ENCODE assay signal across 8 mouse cellular contexts in the genomic region with DNA sequence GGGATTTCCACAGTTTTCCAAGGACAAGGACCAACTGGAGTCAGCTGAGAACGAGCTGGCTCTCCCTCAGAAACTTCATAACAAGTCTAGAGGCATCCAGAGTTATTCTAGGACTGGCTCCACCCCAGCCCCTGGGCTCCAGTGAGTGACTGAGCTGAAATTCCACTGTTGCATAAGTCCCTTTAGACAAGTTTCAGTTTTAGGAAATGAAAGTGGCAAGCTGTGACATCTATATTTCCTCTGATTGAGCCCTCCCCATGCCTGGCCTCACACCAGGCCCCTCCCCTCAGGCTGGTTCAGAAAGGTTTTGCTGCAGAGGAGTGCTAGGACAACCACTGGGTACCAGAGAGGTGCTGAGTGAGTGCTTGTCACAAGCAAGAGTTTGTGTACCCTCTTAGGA. TPM values are rescaled to one million over a fixed set of nuclear protein-coding genes. Genes with fewer than 3 reads are reported as not detected.
A peak's percentile ranks its signal among the peaks of the same experiment; 100 is the strongest.
DNase-seq lines count a peak whose midpoint lies in the region; ATAC-seq and TF ChIP-seq lines count a peak whose summit lies in the region.
"Had no signal": no experiment of that assay in that cellular context is flagged by ENCODE, and none has a peak within 500 bp of the region (broad histone marks: within the 10 kb centered on the region; RNA-seq: fewer than 3 reads in every experiment).

No protein-coding gene starts in this region.

- no peaks in the 10 kb centered on the region for H3K4me1 ChIP-seq in MEL (ENCODE audit: control insufficient read depth in 1 of 2, insufficient read depth in 2 of 2, low read length in 2 of 2)
- no peaks in the 10 kb centered on the region; the same call in 1 of the 2 replicates for H3K4me1 ChIP-seq in kidney, embryonic 16.5 days (ENCODE audit: insufficient read depth, low read length)
- no peaks in the 10 kb centered on the region for H3K4me1 ChIP-seq in lung, embryonic 14.5 days (ENCODE audit: insufficient read depth)

- no peaks in the 10 kb centered on the region for H3K27me3 ChIP-seq in MEL (ENCODE audit: control insufficient read depth in 1 of 2, insufficient read depth in 2 of 2, low read length in 2 of 2)
- no peaks in the 10 kb centered on the region for H3K27me3 ChIP-seq in kidney, embryonic 16.5 days (ENCODE audit: insufficient read depth, low read length)
- no peaks in the 10 kb centered on the region for H3K27me3 ChIP-seq in lung, embryonic 14.5 days (ENCODE audit: insufficient read depth, low read length)

- no peak overlapping the region for H3K4me2 ChIP-seq in kidney, embryonic 16.5 days (replicated peaks; ENCODE audit: low read depth, low read length)
- no peak overlapping the region for H3K4me2 ChIP-seq in lung, embryonic 14.5 days

- H3K9ac ChIP-seq in MEL (ENCODE audit: control insufficient read depth, low read depth, low read length, poor library complexity, severe bottlenecking) = no peak overlapping the region
- no peak overlapping the region for H3K9ac ChIP-seq in kidney, embryonic 16.5 days (replicated peaks; ENCODE audit: low read length)
- no peak overlapping the region for H3K9ac ChIP-seq in lung, embryonic 14.5 days

- peak; percentile 27 for ATAC-seq in kidney, embryonic 16.5 days (ENCODE audit: low FRiP score, low TSS enrichment)
- peak; percentile 73 for ATAC-seq in lung, embryonic 14.5 days (ENCODE audit: insufficient read depth)

- peak; percentile 3 for DNase-seq in MEL (ENCODE audit: low read depth, low spot score)
- DNase-seq in adrenal gland, postnatal 14 days = peak; percentile 82
- DNase-seq in gonadal fat pad, adult 2 months (ENCODE audit: low read depth) = peak; percentile 79
- DNase-seq in lung, embryonic 14.5 days = peak; percentile 68
- DNase-seq in skeletal muscle tissue, adult 2 months (ENCODE audit: low read depth, low spot score) = peak; percentile 96
- no peak for DNase-seq in retina, postnatal 1 day

- no peaks in the 10 kb centered on the region for H3K9me3 ChIP-seq in MEL (replicated peaks; ENCODE audit: insufficient read depth, low read length)
- no peaks in the 10 kb centered on the region for H3K9me3 ChIP-seq in kidney, embryonic 16.5 days (ENCODE audit: low read length)
- no peaks in the 10 kb centered on the region for H3K9me3 ChIP-seq in lung, embryonic 14.5 days (ENCODE audit: low read depth, low read length)

- 44% methylated on average over 1 of the region's 1 CpGs for WGBS in kidney, embryonic 16.5 days
- 15% methylated on average over 1 of the region's 1 CpGs for WGBS in lung, embryonic 14.5 days

- no peak for TF ChIP-seq POLR2A in MEL (IDR thresholded peaks at IDR 0.05; ENCODE audit: control insufficient read depth in 1 of 2, insufficient read depth in 1 of 2, low read depth in 1 of 2, low read length in 2 of 2, poor library complexity in 1 of 2)

- no peaks in the 10 kb centered on the region for H3K79me2 ChIP-seq in MEL (ENCODE audit: control insufficient read depth, insufficient read depth, low read length, poor library complexity)

- TF ChIP-seq CTCF in MEL (IDR thresholded peaks at IDR 0.05 in 2 of 3, conservative IDR thresholded peaks at IDR 0.05 in 1 of 3; ENCODE audit: control insufficient read depth in 1 of 3, insufficient read depth in 1 of 3, low read depth in 2 of 3, low read length in 3 of 3, poor library complexity in 1 of 3, severe bottlenecking in 1 of 3) = no peak
- TF ChIP-seq CTCF in lung, embryonic 14.5 days (IDR thresholded peaks at IDR 0.05; ENCODE audit: low read depth) = no peak

- TF ChIP-seq RAD21 in MEL (IDR thresholded peaks at IDR 0.05; ENCODE audit: low read depth, low read length) = no peak

- no peak overlapping the region for H3K4me3 ChIP-seq in MEL (ENCODE audit: control insufficient read depth in 1 of 2, insufficient read depth in 1 of 2, low read depth in 2 of 2, low read length in 2 of 2)
- H3K4me3 ChIP-seq in kidney, embryonic 16.5 days (ENCODE audit: low read length) = no peak overlapping the region
- no peak overlapping the region for H3K4me3 ChIP-seq in lung, embryonic 14.5 days (ENCODE audit: low read depth, low read length)
- H3K4me3 ChIP-seq: erythroblast, embryonic 14.5 days had no signal

- no peak overlapping the region for H3K27ac ChIP-seq in MEL (ENCODE audit: control insufficient read depth, low read depth, low read length)
- H3K27ac ChIP-seq in kidney, embryonic 16.5 days (ENCODE audit: low read length) = no peak overlapping the region
- no peak overlapping the region for H3K27ac ChIP-seq in lung, embryonic 14.5 days (ENCODE audit: low read depth)

- H3K36me3 ChIP-seq in MEL (ENCODE audit: control insufficient read depth in 1 of 2, insufficient read depth in 2 of 2, low read length in 2 of 2) = no peaks in the 10 kb centered on the region
- H3K36me3 ChIP-seq in kidney, embryonic 16.5 days (ENCODE audit: insufficient read depth, low read length) = no peaks in the 10 kb centered on the region
- no peaks in the 10 kb centered on the region for H3K36me3 ChIP-seq in lung, embryonic 14.5 days (ENCODE audit: insufficient read depth)

- TF ChIP-seq EP300 in MEL (IDR thresholded peaks at IDR 0.05; ENCODE audit: low read depth in 1 of 2, low read length in 2 of 2) = no peak

TF ChIP-seq in MEL, 35 proteins besides CTCF, POLR2A, EP300 and RAD21:
- TF ChIP-seq CHD1 (IDR thresholded peaks at IDR 0.05; ENCODE audit: low read depth, low read length) (no peak), GATA1 (IDR thresholded peaks at IDR 0.05; ENCODE audit: low read depth, low read length) (no peak), ZC3H11A (IDR thresholded peaks at IDR 0.05; ENCODE audit: low read depth, low read length) (no peak), MYB (IDR thresholded peaks at IDR 0.05; ENCODE audit: low read depth, low read length) (no peak), NELFE (IDR thresholded peaks at IDR 0.05; ENCODE audit: low read depth, low read length) (no peak)

RNA-seq across cellular contexts. Expression of gene Tlr2, which starts 21.4 kb away (rescaled TPM):
- total RNA-seq in MEL (2012; rRNA removed) = not detected in 2 replicates
- polyA plus RNA-seq in MEL (2012; ENCODE audit: insufficient read depth in 1 of 2, insufficient read length in 2 of 2, low read depth in 1 of 2, low replicate concordance in 2 of 2, missing spikeins in 1 of 2) = not detected
- total RNA-seq in adrenal gland, postnatal 14 days (2021) = 2.4 and 3.4 TPM in 2 replicates
- 2.7 and 3.1 TPM in 2 replicates for polyA plus RNA-seq in gonadal fat pad, adult 2 months (2012; rRNA removed)
- polyA plus RNA-seq in kidney, embryonic 16.5 days (2015; fragmentation: Nextera tagmentation; extraction: Ambion mirVana) = 3.2 and 3.5 TPM in 2 replicates
- polyA plus RNA-seq in lung, embryonic 14.5 days (2014; fragmentation: Nextera tagmentation; extraction: Ambion mirVana) = 3.5 and 4.6 TPM in 2 replicates
- polyA plus RNA-seq: erythroblast, embryonic 14.5 days had no signal
